Mouse (Mus musculus): ENCODE measurements at regions not wholly inside any gene's neighbourhood (a gene's known extent, or its start where the extent isn't known, plus 50 kb on each side); places are given as distances from the start of the nearest gene placed in this dataset.

DNA sequence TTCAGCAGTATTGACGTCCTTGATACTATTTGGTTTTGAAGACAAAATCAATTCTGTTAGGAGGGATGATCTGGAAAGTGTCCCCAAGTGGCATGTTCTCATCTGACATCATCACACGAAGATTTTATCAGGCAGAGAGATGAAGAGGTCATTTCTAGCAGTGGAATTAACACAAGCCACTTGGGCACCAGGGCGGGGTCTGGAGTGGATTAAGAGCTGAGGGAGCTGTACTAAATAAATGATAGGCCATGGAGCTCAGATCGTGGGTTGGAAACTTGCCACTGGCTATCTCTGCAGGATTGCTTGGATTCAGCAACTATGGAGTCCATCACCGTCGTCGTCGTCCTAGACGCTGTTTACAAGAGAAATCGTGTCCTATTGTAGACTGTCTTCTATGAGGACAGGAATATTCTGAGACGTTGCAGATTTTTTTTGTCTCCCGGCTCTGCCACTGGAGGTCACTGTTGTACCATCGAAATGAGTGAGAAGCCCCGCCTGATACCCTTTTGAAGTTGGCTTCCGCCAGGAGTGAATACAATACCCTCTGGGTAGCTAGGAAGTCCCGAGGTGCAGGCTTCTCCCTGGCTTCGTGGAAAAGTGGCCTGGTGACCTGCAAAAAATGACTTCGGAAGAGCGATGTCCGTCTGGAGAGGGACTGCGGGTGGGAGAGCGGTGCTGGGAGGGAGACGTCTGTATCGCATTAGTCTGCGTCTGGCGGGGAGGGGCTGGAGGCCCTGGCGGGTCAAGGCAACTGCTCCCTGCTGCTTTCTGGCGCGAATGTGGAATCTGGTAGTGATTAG lies 67.1 kb upstream of the Ubash3b start:
- Histone ChIP-seq H3K9ac (replicated peaks) (peak overlapping the region; percentile 53; the same call in 1 of the 2 replicates), H3K4me1 (ENCODE audit: insufficient read depth) (peaks cover 5% of the 10 kb centered on the region; the same call in 1 of the 2 replicates), H3K27ac (ENCODE audit: low read depth) (0 out of 2 replicates have a peak overlapping the region, but pooled peaks have one; percentile 34), H3K4me2 (ENCODE audit: low read depth, low read length) (peak overlapping the region; percentile 82), H3K36me3 (replicated peaks; ENCODE audit: insufficient read depth, low read length) (no peaks in the 10 kb centered on the region), H3K27me3 (ENCODE audit: insufficient read depth, low read length) (no peaks in the 10 kb centered on the region), H3K4me3 (ENCODE audit: low read depth, low read length) (peak overlapping the region; percentile 46), H3K9me3 (ENCODE audit: low read length) (no peaks in the 10 kb centered on the region)
- peak; percentile 45; the same call in 1 of the 2 replicates for ATAC-seq
- DNase-seq = peak; percentile 81
- no peak for TF ChIP-seq EP300 (IDR thresholded peaks at IDR 0.05; ENCODE audit: low read depth)
- TF ChIP-seq CTCF (IDR thresholded peaks at IDR 0.05; ENCODE audit: low read depth) = peak; percentile 80
- 7% methylated on average over 29 of the region's 29 CpGs for WGBS (ENCODE audit: insufficient replicate concordance)

DNA sequence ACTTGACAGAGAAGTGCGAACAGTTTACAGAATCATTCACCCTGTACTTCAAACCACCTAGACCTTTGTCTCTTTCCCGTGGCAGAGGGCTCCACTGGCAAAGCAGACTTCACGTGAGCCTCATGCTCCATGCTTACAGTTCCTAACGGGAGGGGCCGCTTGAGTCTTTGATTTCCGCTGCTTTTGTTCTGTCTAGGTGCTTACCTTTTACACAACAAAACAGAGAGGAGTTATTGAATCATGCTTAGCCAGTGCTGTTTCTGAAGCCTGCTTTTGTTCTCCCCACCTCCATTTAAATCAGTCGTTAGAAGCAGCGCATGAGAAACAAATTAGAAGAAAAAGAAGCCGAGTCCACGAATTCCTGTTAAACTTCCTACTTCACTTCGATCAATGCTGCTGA lies 61.9 kb upstream of the Ubash3b start:
- no peaks in the 10 kb centered on the region for H3K36me3 ChIP-seq (replicated peaks; ENCODE audit: insufficient read depth, low read length)
- DNase-seq = no peak
- H3K27ac ChIP-seq (ENCODE audit: low read depth) = no peak overlapping the region
- ATAC-seq = no peak
- no peaks in the 10 kb centered on the region for H3K4me1 ChIP-seq (ENCODE audit: insufficient read depth)
- H3K9ac ChIP-seq (replicated peaks) = no peak overlapping the region
- WGBS (ENCODE audit: insufficient replicate concordance) = 68% methylated on average over 11 of the region's 11 CpGs
- TF ChIP-seq CTCF (IDR thresholded peaks at IDR 0.05; ENCODE audit: low read depth) = no peak
- no peak overlapping the region for H3K4me3 ChIP-seq (ENCODE audit: low read depth, low read length)
- no peaks in the 10 kb centered on the region for H3K9me3 ChIP-seq (ENCODE audit: low read length)
- H3K27me3 ChIP-seq (ENCODE audit: insufficient read depth, low read length) = 0 out of 2 replicates have a peak, but pooled peaks cover 3% of the 10 kb centered on the region
- no peak overlapping the region for H3K4me2 ChIP-seq (ENCODE audit: low read depth, low read length)

DNA sequence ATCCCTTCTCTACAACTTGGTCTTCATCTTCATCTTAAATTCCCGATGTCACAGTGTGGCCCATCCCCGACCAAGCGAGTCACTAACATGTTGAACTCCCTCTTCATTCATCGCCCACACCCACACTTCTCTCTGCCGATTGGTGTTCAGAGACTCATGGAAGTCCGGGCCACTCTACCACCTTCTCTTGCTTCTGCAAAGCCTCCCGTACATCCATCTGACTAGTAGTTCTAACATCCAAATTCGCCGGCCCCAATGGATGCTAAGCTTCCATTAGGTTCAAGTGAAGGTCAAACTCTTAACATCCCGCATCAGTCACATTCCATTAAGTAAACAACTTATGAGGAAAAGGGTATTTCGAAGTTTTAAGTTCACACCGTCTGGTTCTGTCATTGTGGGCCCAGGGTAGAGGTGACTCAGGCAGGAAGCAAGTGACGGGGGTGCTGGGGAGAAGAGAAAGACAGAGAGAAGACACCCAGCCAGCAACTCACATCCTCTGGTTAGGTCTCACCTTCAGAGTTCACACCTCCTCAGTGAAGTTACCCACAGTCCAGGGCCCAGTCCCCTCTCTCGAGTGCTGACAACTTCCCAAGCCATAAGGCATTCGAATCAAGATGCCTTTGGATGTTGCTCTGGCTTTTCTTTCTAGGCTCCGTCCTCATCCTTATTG lies 61.0 kb upstream of the Ubash3b start:
- H3K27me3 ChIP-seq (ENCODE audit: insufficient read depth, low read length) = 0 out of 2 replicates have a peak, but pooled peaks cover 3% of the 10 kb centered on the region
- H3K4me2 ChIP-seq (ENCODE audit: low read depth, low read length) = no peak overlapping the region
- no peak overlapping the region for H3K27ac ChIP-seq (ENCODE audit: low read depth)
- no peaks in the 10 kb centered on the region for H3K4me1 ChIP-seq (ENCODE audit: insufficient read depth)
- no peak overlapping the region for H3K9ac ChIP-seq (replicated peaks)
- no peak for TF ChIP-seq EP300 (IDR thresholded peaks at IDR 0.05; ENCODE audit: low read depth)
- TF ChIP-seq CTCF (IDR thresholded peaks at IDR 0.05; ENCODE audit: low read depth) = no peak
- DNase-seq = no peak
- no peaks in the 10 kb centered on the region for H3K9me3 ChIP-seq (ENCODE audit: low read length)
- no peak overlapping the region for H3K4me3 ChIP-seq (ENCODE audit: low read depth, low read length)
- WGBS (ENCODE audit: insufficient replicate concordance) = 75% methylated on average over 16 of the region's 16 CpGs
- no peaks in the 10 kb centered on the region for H3K36me3 ChIP-seq (replicated peaks; ENCODE audit: insufficient read depth, low read length)
- no peak for ATAC-seq

GRCm38 (mm10) chr9:41221110-41221790 lies 59.8 kb upstream of the Ubash3b start:
- no peak for ATAC-seq
- 75% methylated on average over 4 of the region's 4 CpGs for WGBS (ENCODE audit: insufficient replicate concordance)
- TF ChIP-seq CTCF (IDR thresholded peaks at IDR 0.05; ENCODE audit: low read depth) (no peak), EP300 (IDR thresholded peaks at IDR 0.05; ENCODE audit: low read depth) (no peak)

GRCm38 (mm10) chr9:41220105-41220669 lies 58.7 kb upstream of the Ubash3b start:
- no peak for DNase-seq
- H3K9ac ChIP-seq (replicated peaks) = no peak overlapping the region
- H3K4me1 ChIP-seq (ENCODE audit: insufficient read depth) = no peaks in the 10 kb centered on the region
- no peak overlapping the region for H3K4me3 ChIP-seq (ENCODE audit: low read depth, low read length)
- no peak overlapping the region for H3K4me2 ChIP-seq (ENCODE audit: low read depth, low read length)
- H3K27ac ChIP-seq (ENCODE audit: low read depth) = no peak overlapping the region
- no peaks in the 10 kb centered on the region for H3K36me3 ChIP-seq (replicated peaks; ENCODE audit: insufficient read depth, low read length)
- no peaks in the 10 kb centered on the region for H3K9me3 ChIP-seq (ENCODE audit: low read length)
- ATAC-seq = no peak
- TF ChIP-seq EP300 (IDR thresholded peaks at IDR 0.05; ENCODE audit: low read depth) = no peak
- no peak for TF ChIP-seq CTCF (IDR thresholded peaks at IDR 0.05; ENCODE audit: low read depth)
- H3K27me3 ChIP-seq (ENCODE audit: insufficient read depth, low read length) = 0 out of 2 replicates have a peak, but pooled peaks cover 3% of the 10 kb centered on the region
- WGBS (ENCODE audit: insufficient replicate concordance) = 76% methylated on average over 3 of the region's 3 CpGs

More at GRCm38 (mm10) chr9:41221110-41221790, 59.8 kb upstream of the Ubash3b start:
- Histone ChIP-seq H3K36me3 (replicated peaks; ENCODE audit: insufficient read depth, low read length) (no peaks in the 10 kb centered on the region), H3K9me3 (ENCODE audit: low read length) (no peaks in the 10 kb centered on the region), H3K9ac (replicated peaks) (no peak overlapping the region), H3K27me3 (ENCODE audit: insufficient read depth, low read length) (0 out of 2 replicates have a peak, but pooled peaks cover 3% of the 10 kb centered on the region), H3K4me2 (ENCODE audit: low read depth, low read length) (no peak overlapping the region), H3K27ac (ENCODE audit: low read depth) (no peak overlapping the region), H3K4me3 (ENCODE audit: low read depth, low read length) (no peak overlapping the region), H3K4me1 (ENCODE audit: insufficient read depth) (no peaks in the 10 kb centered on the region)
- DNase-seq = no peak
